Mouse (Mus musculus) olfactory bulb, adult 2 months (tissue): ENCODE data around the gene Mcrip1.

Source experiments
- CTCF ChIP-seq: fragments of 200-500 bp; IDR thresholded peaks from 2 replicates; pipeline ENCODE4 v1.5.1; 2012; ENCODE audit warnings: low read depth, mild to moderate bottlenecking, low read length, moderate library complexity; ENCODE audit not compliant: insufficient read depth
- POLR2A ChIP-seq: fragments of 200-500 bp; IDR thresholded peaks from 2 replicates; pipeline ENCODE4 v1.6.1; 2012; ENCODE audit warnings: mild to moderate bottlenecking, low read depth, low read length, moderate library complexity; ENCODE audit not compliant: insufficient read depth

GRCm38 (mm10) chr11:120518558-120518957 is 31.0 kb downstream of the Mcrip1 start:
- TF ChIP-seq POLR2A: no peak
- TF ChIP-seq CTCF: no peak
